Mouse (Mus musculus) liver, embryonic 15.5 days (tissue): ENCODE results near the gene Prdx3. TPM values are rescaled to one million over a fixed set of nuclear protein-coding genes. Genes with fewer than 3 reads are reported as not detected.
"Not testable (repeated sequence)": the region's sequence is repeated elsewhere in the genome, so short reads cannot be mapped to it uniquely, and the experiment has no call there.

Experiments
- ATAC-seq: fragments of 200-750 bp; cut with Nextera tagmentation; 2 replicates; pipeline ENCODE4 v1.8.0; 2017; ENCODE audit warnings: moderate number of reproducible peaks, mild to moderate bottlenecking, moderate library complexity; ENCODE audit not compliant: insufficient read depth
- H3K27ac ChIP-seq: fragments of 300-500 bp; sonication (generic); replicated peaks from 2 replicates; pipeline ENCODE4 v1.5.1; 2015; ENCODE audit warnings: mild to moderate bottlenecking, inconsistent platforms
- H3K27me3 ChIP-seq: fragments of 300-500 bp; sonication (generic); 2 replicates; pipeline ENCODE4 v1.6.1; 2015; ENCODE audit warnings: mild to moderate bottlenecking, inconsistent platforms
- H3K36me3 ChIP-seq: fragments of 300-500 bp; sonication (generic); replicated peaks from 2 replicates; pipeline ENCODE4 v1.6.1; 2015; ENCODE audit warnings: moderate library complexity, mild to moderate bottlenecking, inconsistent platforms
- H3K4me1 ChIP-seq: fragments of 300-500 bp; sonication (generic); replicated peaks from 2 replicates; pipeline ENCODE4 v1.6.1; 2015; ENCODE audit warnings: inconsistent platforms
- H3K4me2 ChIP-seq: fragments of 300-500 bp; sonication (generic); 2 replicates; pipeline ENCODE4 v1.6.1; 2015; ENCODE audit warnings: moderate library complexity, mild to moderate bottlenecking, inconsistent platforms
- H3K4me3 ChIP-seq: fragments of 300-500 bp; sonication (generic); replicated peaks from 2 replicates; pipeline ENCODE4 v1.5.1; 2015; ENCODE audit warnings: mild to moderate bottlenecking, inconsistent platforms
- H3K9ac ChIP-seq: fragments of 300-500 bp; sonication (generic); 2 replicates; pipeline ENCODE4 v1.6.1; 2015; ENCODE audit warnings: moderate library complexity, mild to moderate bottlenecking, inconsistent platforms
- H3K9me3 ChIP-seq: fragments of 300-500 bp; sonication (generic); replicated peaks from 2 replicates; pipeline ENCODE4 v1.6.1; 2016; ENCODE audit warnings: inconsistent platforms
- WGBS: fragments of 180-500 bp; shearing (Covaris S2); methylation state at CpG from one replicate; pipeline ENCODE4 v1.1.7; 2015; ENCODE audit warnings: mixed read lengths; ENCODE audit not compliant: insufficient replicate concordance; 5-methylcytosine and 5-hydroxymethylcytosine counted together
- polyA plus RNA-seq: library from polyadenylated mRNA; unstranded; fragments of >200 nt; fragmentation: Nextera tagmentation; extraction: Ambion mirVana; gene quantifications from 2 replicates; pipeline ENCODE4 v1.2.1, GENCODE M21; 2015

The Prdx3 gene
- polyA plus RNA-seq, 1 experiment from 2014 or later = 341 TPM

DNA sequence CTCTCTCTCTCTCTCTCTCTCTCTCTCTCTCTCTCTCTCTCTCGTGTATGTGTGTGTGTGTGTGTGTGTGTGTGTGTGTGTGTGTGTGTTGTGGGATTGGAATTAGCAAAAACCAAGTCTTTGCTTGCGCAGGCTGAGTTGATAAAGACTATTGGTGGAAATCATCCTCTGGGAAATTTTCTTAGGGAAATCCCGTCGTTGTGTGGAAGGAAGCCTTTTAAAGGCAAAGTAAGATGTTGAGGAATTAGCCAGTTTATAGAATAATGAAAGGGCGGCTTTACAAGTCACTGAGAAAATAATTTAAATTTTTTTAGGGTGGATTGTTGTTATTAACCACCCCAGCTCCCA, 16.7 kb upstream of the Prdx3 start:
- Histone ChIP-seq H3K4me3 (peak overlapping the region; percentile 97), H3K27ac (no peak overlapping the region), H3K36me3 (no peaks in the 10 kb centered on the region), H3K4me2 (peak overlapping the region; percentile 96), H3K27me3 (peaks cover 17% of the 10 kb centered on the region; the same call in 1 of the 2 replicates), H3K9ac (peak overlapping the region; percentile 98; the same call in 1 of the 2 replicates), H3K9me3 (no peaks in the 10 kb centered on the region), H3K4me1 (peaks cover 49% of the 10 kb centered on the region)
- no peak for ATAC-seq
- 11% methylated on average over 5 of the region's 5 CpGs for WGBS

DNA sequence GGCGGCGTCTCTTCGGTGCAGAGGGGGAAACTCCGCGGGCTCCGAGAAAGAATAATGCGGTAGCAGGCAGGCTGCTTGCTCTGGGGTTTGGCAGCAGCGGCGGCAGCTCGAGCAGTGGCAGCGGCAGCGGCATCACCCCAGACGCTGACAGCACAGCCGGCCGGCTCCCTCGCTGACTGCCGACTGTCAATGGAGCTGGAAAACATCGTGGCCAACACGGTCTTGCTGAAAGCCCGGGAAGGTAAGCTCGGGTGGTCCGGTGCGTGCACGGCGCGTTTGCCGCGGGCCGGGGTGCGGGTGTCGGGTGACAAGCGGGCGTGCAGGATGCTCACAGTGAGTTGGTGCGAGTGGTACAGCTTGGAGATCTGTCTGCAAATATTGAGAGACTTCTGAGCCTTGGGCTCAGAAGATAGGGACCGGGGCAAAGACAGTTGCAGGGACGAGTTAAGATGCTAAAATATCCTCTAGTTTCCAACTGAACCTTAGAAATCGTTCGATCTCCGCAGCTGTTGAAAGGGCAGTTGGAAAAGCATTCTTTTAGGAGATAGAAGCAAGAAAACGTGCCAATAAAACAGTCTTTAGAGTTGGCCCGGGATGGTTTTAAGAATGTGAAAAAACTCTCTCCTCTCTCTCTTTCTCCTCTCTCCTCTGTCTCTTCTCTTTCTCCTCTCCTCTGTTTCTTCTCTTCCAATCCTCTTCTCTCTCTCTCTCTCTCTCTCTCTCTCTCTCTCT, 16.2 kb upstream of the Prdx3 start:
- ATAC-seq = peak; percentile 20
- H3K4me3 ChIP-seq = peak overlapping the region; percentile 97
- peak overlapping the region; percentile 96 for H3K4me2 ChIP-seq
- peak overlapping the region; percentile 98 for H3K9ac ChIP-seq
- H3K4me1 ChIP-seq = peaks cover 49% of the 10 kb centered on the region
- H3K36me3 ChIP-seq = no peaks in the 10 kb centered on the region
- WGBS = under 1% methylated on average over 41 of the region's 41 CpGs
- H3K9me3 ChIP-seq = no peaks in the 10 kb centered on the region
- peak overlapping the region; percentile 97 for H3K27ac ChIP-seq
- peaks cover 17% of the 10 kb centered on the region; the same call in 1 of the 2 replicates for H3K27me3 ChIP-seq

DNA sequence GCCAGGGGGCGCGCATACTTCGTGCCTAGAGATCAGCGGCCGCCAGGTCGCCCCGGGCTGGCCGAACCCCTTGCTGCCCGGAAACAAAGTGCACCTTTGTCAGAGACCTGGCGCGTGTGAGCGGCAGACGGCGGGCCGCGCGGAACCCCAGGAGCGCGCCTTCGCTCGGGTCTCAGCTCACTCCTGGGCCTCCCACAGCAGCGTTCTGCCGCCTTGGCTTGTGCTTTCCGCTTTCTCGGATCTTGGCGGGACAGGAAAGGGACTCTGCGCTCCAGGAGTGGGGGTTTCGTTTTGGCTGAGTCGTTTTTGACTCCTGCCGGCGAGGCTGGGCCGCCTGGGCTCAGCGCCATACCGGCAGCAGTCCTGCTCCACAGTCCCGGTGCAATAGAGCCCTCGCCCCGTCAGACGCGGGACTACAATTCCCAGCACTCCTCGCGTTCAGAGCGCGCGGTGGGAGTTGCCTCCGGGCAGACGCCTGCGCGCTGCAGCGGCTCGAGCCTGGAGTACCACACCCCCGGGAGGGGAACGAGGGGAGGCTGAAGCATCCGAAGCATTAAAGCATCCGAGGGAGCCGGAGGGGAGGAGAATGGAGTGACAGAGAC, 15.5 kb upstream of the Prdx3 start, which contains the start of gene Grk5:
Gene Grk5, plus strand, starts transcription at position 36 of the 602 bp plus-strand sequence.
- under 1% methylated on average over 55 of the region's 55 CpGs for WGBS
- H3K4me3 ChIP-seq = peak within 1 kb of the TSS; percentile 97
- H3K27ac ChIP-seq = peak within 1 kb of the TSS; percentile 97
- H3K9ac ChIP-seq = peak within 1 kb of the TSS; percentile 98
- H3K36me3 ChIP-seq = no peaks in the 10 kb centered on the region
- peaks cover 50% of the 10 kb centered on the region for H3K4me1 ChIP-seq
- H3K4me2 ChIP-seq = peak within 1 kb of the TSS; percentile 96
- H3K9me3 ChIP-seq = no peaks in the 10 kb centered on the region
- ATAC-seq = peak; percentile 98
- H3K27me3 ChIP-seq = peaks cover 15% of the 10 kb centered on the region; the same call in 1 of the 2 replicates

DNA sequence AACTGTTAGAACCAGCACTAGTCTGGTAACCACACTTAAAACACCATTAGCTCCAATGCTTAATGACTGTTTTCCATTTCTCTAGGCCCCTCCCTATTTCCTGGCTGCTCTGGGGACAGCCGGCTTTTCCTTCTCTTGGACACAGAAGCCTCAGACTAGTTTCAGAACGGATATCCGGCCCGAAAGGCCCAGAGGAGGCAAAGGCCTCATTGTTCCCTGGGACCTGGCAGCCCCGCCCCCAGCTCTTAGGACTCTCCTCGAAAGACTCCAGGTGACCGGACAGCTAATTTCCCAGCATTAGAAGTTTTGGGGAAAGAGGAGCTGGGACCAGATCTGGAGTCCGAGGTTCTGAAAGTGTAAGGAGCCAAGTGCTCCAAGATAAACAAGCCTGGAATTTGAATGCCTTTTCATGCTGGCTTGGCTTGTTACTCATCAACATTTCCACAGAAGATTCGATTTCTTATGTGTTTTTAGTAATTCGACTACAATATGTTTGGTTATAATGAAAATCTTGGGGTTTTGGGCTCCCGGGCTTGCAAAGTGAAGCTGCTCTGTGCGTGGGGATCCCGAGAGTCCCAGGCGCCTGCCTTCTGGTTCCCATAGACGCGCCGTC, 14.9 kb upstream of the Prdx3 start:
- no peaks in the 10 kb centered on the region for H3K36me3 ChIP-seq
- H3K9me3 ChIP-seq = no peaks in the 10 kb centered on the region
- H3K27ac ChIP-seq = peak overlapping the region; percentile 97
- ATAC-seq = peak; percentile 16; the same call in 1 of the 2 replicates
- WGBS = 5% methylated on average over 17 of the region's 17 CpGs
- H3K4me2 ChIP-seq = peak overlapping the region; percentile 96
- H3K4me1 ChIP-seq = peaks cover 55% of the 10 kb centered on the region
- peaks cover 15% of the 10 kb centered on the region; the same call in 1 of the 2 replicates for H3K27me3 ChIP-seq
- H3K4me3 ChIP-seq = peak overlapping the region; percentile 97
- H3K9ac ChIP-seq = peak overlapping the region; percentile 98

DNA sequence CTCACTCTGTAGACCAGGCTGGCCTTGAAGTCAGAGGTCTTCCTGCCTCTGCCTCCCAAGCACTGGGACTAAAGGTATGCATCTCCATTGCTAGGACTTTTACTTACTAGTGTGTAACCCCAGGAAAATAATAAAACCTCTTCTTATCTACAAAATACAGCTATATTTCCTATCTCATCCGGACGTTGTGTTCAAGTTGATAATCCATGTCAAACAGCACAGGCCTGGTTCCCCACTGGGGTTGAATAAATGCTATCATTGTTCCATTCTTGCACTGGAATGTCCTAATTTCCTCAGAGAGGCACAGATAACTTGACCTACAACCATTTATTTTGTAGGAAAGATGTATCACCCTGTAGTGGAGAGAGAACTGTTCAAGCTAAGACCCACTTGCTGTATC, 13.3 kb upstream of the Prdx3 start:
- no peaks in the 10 kb centered on the region for H3K9me3 ChIP-seq
- H3K27me3 ChIP-seq = peaks cover 15% of the 10 kb centered on the region; the same call in 1 of the 2 replicates
- H3K4me1 ChIP-seq = peaks cover 55% of the 10 kb centered on the region
- ATAC-seq = no peak
- peak overlapping the region; percentile 31 for H3K4me2 ChIP-seq
- H3K36me3 ChIP-seq = no peaks in the 10 kb centered on the region
- no peak overlapping the region for H3K4me3 ChIP-seq
- peak overlapping the region; percentile 97 for H3K27ac ChIP-seq
- no peak overlapping the region for H3K9ac ChIP-seq
- 18% methylated on average over 2 of the region's 2 CpGs for WGBS

DNA sequence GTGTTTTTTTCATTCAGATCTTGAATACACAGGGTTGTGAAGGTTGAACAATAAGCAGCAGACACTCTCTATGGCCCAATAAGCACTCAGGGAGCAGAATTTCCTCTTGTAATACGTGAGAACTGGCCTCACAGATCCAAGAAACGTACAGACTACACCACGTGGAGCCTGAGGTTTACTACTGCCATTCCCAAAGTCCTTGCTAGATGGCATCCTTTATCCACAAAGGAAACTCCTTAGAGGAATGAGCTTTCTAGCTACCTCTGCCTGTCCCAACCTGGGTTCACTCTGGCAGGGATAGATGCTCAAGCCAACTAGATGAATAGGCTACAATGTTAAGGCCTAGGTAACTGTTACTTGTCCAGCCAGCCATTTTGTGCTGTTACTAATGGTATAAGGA, 8.8 kb upstream of the Prdx3 start:
- 37% methylated on average over 3 of the region's 3 CpGs for WGBS
- Histone ChIP-seq H3K4me2 (no peak overlapping the region), H3K36me3 (no peaks in the 10 kb centered on the region), H3K9ac (no peak overlapping the region), H3K9me3 (no peaks in the 10 kb centered on the region), H3K4me1 (peaks cover 22% of the 10 kb centered on the region), H3K4me3 (no peak overlapping the region), H3K27me3 (peaks cover 4% of the 10 kb centered on the region; the same call in 1 of the 2 replicates), H3K27ac (no peak overlapping the region)
- no peak for ATAC-seq

DNA sequence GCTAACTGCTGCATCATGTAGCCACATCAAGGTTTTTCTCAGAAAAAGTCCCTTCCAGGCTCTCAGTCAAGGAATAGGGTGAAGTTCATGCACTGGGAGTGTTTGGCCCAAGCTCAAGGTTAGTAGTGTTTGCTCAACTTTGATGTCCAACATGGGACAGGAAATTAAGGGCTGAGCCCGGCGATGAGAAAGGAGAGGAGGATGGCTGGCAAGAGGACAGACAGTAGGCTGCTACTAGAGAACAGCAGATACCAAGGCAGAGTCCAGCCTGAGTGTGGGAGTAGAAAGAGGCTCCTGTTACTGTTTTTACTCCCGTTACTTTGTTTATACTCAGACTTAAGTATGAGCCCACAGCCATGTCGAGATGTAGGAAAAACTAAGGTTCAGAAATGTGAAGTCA, 855 bp downstream of the Prdx3 start:
- no peak for ATAC-seq
- Histone ChIP-seq H3K4me2 (peak overlapping the region; percentile 74), H3K4me1 (peaks cover 44% of the 10 kb centered on the region), H3K27me3 (no peaks in the 10 kb centered on the region), H3K4me3 (peak overlapping the region; percentile 89), H3K36me3 (peaks cover 28% of the 10 kb centered on the region), H3K9me3 (no peaks in the 10 kb centered on the region), H3K27ac (peak overlapping the region; percentile 93), H3K9ac (peak overlapping the region; percentile 91)
- WGBS = 0% methylated on average over 4 of the region's 4 CpGs

DNA sequence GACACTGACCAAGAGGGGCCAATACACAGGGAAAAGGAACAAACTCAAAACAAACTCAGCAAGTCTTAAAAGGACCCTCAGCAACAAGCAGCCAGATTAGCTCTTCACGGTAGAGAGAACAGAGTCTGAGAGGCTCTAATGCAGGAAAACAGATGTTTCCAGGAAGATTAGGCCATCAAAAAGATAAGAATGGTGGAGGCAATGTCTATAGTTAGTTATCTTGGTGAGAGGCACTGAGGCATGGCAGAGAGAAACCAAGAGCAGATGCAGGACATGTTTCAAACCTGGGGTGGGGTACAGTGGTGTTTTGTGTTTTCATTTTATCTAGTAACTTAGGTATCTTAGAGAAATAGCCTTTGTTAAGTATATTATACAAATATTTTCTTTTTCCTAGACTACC, 2.1 kb downstream of the Prdx3 start:
- peak; percentile 72 for ATAC-seq
- Histone ChIP-seq H3K4me2 (peak overlapping the region; percentile 74), H3K4me1 (peaks cover 44% of the 10 kb centered on the region), H3K27ac (peak overlapping the region; percentile 93), H3K4me3 (peak overlapping the region; percentile 89), H3K9ac (peak overlapping the region; percentile 91), H3K36me3 (peaks cover 39% of the 10 kb centered on the region), H3K27me3 (no peaks in the 10 kb centered on the region), H3K9me3 (no peaks in the 10 kb centered on the region)
- 10% methylated on average over 1 of the region's 1 CpGs for WGBS

DNA sequence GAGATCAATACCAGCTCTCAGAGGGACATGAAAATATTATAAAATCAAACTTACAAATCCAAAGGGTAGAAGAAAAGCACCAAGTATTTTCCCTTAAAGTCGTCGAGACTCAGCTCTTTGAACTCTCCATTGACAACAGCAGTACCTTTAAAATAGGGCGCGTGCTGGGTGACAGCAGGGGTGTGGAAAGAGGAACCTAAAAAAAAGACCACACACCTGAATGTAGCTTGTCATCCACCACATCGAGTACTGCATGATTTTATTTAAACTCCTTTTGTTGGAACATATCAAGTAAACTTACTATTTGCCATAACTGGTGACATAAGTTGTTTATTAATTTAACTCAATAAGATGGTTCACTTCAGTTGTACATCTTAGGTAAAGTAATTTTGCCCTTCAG, 3.0 kb downstream of the Prdx3 start:
- Histone ChIP-seq H3K4me1 (peaks cover 44% of the 10 kb centered on the region), H3K27ac (peak overlapping the region; percentile 93), H3K4me2 (peak overlapping the region; percentile 74), H3K36me3 (peaks cover 48% of the 10 kb centered on the region), H3K9ac (peak overlapping the region; percentile 91), H3K4me3 (peak overlapping the region; percentile 89), H3K9me3 (no peaks in the 10 kb centered on the region), H3K27me3 (no peaks in the 10 kb centered on the region)
- 78% methylated on average over 5 of the region's 5 CpGs for WGBS
- ATAC-seq = no peak

DNA sequence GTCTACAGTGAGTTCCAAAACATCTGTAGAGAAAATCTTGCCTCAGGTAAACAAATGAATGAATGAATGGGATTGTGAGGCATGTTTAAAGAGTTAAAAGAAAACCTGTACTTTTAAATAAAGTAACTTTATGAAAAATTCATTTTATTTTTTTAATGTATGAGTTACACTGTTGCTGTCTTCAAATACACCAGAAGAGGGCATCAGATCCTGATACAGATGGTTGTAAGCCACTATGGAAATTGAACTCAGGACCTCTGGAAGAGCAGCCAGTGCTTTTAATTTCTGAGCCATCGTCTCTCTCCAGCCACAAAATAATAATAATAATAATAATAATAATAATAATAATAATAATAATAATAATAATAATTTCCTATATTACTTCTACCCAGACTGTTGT, 3.9 kb downstream of the Prdx3 start:
- Histone ChIP-seq H3K4me3 (no peak overlapping the region), H3K36me3 (peaks cover 54% of the 10 kb centered on the region)

DNA sequence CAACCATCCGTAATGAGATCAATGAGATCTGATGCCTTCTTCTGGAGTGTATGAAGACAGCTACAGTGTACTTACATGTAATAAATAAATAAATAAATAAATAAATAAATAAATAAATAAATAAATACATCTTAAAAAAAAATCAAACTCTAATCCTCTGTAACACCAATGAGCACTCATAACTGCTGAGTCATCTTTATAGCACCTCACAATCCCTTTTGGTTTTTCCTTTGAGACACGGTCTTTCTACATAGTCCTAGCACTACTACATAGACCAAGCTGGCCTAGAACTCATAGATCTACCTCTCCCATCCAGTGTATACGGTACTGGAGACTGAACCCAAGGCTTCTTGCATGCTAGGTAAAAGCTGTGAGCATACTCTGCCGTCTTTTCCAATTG, 8.2 kb downstream of the Prdx3 start:
- WGBS = 89% methylated on average over 4 of the region's 4 CpGs
- H3K4me3 ChIP-seq, H3K9ac ChIP-seq, H3K4me2 ChIP-seq, ATAC-seq, H3K9me3 ChIP-seq, H3K27me3 ChIP-seq, H3K27ac ChIP-seq: not testable (repeated sequence)
- H3K4me1 ChIP-seq = peaks cover 34% of the 10 kb centered on the region
- H3K36me3 ChIP-seq = peaks cover 71% of the 10 kb centered on the region

More for the DNA sequence above, 3.9 kb downstream of the Prdx3 start:
- H3K4me2 ChIP-seq = peak overlapping the region; percentile 74
- H3K4me1 ChIP-seq = peaks cover 44% of the 10 kb centered on the region
- no peaks in the 10 kb centered on the region for H3K27me3 ChIP-seq
- ATAC-seq = no peak
- H3K9me3 ChIP-seq = no peaks in the 10 kb centered on the region
- 46% methylated on average over 1 of the region's 1 CpGs for WGBS
- peak overlapping the region; percentile 93; the same call in 1 of the 2 replicates for H3K27ac ChIP-seq
- no peak overlapping the region for H3K9ac ChIP-seq
